Mouse (Mus musculus) limb, embryonic 10.5 days (tissue): Measurements from ENCODE around the gene Zfp180. TPM values are rescaled to one million over a fixed set of nuclear protein-coding genes. Genes with fewer than 3 reads are reported as not detected.
"Not testable (repeated sequence)": the region's sequence is repeated elsewhere in the genome, so short reads cannot be mapped to it uniquely, and the experiment has no call there.

Experiments used
- DNase-seq: peaks from one replicate; pipeline ENCODE4 v3.0.0-alpha.2; 2017; ENCODE audit warnings: low spot score
- H3K27ac ChIP-seq: fragments of 300-500 bp; sonication (generic); 2 replicates; pipeline ENCODE4 v1.5.1; 2016; ENCODE audit warnings: mild to moderate bottlenecking
- H3K27me3 ChIP-seq: fragments of 300-500 bp; sonication (generic); 2 replicates; pipeline ENCODE4 v1.6.1; 2016; ENCODE audit warnings: low read depth, mild to moderate bottlenecking; ENCODE audit not compliant: poor library complexity, severe bottlenecking
- H3K36me3 ChIP-seq: fragments of 300-500 bp; sonication (generic); 2 replicates; pipeline ENCODE4 v1.6.1; 2016; ENCODE audit warnings: mild to moderate bottlenecking, moderate library complexity
- H3K4me1 ChIP-seq: fragments of 300-500 bp; sonication (generic); 2 replicates; pipeline ENCODE4 v1.6.1; 2016
- H3K4me3 ChIP-seq: fragments of 300-500 bp; sonication (generic); 2 replicates; pipeline ENCODE4 v1.5.1; 2016; ENCODE audit warnings: mild to moderate bottlenecking, moderate library complexity
- H3K9me3 ChIP-seq: fragments of 300-500 bp; sonication (generic); replicated peaks from 2 replicates; pipeline ENCODE4 v1.6.1; 2016; ENCODE audit warnings: mild to moderate bottlenecking
- WGBS: fragments of 180-500 bp; shearing (Covaris S2); methylation state at CpG from one replicate; pipeline ENCODE4 v1.1.7; 2016; 5-methylcytosine and 5-hydroxymethylcytosine counted together
- polyA plus RNA-seq: library from polyadenylated mRNA; unstranded; fragments of >200 nt; fragmentation: Nextera tagmentation; extraction: Ambion mirVana; gene quantifications from 2 replicates; pipeline ENCODE4 v1.2.1, GENCODE M21; 2016

The Zfp180 gene
- 26.8 and 30.2 TPM in 2 replicates for polyA plus RNA-seq

DNA sequence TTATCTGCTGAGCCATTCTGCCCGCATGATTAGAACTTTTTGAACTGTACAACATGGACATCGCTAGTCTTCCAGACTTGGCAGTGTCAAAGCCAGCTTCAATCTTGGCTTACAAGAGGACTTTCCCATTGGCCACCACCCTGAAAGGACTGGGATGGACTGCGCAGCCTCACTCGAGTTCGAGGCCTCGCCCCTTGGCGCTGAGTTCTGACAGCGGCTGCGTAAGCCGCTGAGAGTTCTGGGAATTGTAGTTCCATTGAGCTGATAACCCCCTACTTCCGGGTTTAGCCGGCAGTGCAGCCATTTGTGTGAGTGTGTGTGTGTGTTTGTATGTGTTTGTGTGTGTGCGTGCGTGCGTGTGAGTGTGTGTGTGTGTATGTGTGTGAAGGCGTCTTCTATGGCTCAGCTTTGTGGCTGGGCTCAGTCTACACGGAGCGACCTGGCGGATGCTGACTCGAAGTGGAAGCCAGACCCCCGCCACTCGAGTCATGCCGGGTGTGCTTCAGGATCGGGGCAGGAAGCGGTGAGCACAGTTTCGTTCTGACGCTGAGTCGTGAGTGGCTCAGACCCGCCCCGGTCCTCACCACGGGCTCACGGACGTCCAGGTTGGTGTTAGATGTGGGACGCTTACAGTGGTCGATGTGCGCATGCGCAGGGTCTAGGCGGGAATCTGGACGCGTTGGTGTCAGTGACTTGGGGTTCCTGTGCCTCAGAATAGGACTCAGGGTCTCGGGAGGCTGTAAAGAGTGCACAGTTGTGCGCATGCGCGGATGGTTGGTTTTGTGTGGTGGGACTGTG is at the start of gene Zfp180:
Zfp180 (plus strand) TSS at position 291 of the 798 bp plus-strand sequence.
- H3K27ac ChIP-seq = peak within 1 kb of the TSS; percentile 85
- peak; percentile 93 for DNase-seq
- WGBS = 17% methylated on average over 44 of the region's 44 CpGs

DNA sequence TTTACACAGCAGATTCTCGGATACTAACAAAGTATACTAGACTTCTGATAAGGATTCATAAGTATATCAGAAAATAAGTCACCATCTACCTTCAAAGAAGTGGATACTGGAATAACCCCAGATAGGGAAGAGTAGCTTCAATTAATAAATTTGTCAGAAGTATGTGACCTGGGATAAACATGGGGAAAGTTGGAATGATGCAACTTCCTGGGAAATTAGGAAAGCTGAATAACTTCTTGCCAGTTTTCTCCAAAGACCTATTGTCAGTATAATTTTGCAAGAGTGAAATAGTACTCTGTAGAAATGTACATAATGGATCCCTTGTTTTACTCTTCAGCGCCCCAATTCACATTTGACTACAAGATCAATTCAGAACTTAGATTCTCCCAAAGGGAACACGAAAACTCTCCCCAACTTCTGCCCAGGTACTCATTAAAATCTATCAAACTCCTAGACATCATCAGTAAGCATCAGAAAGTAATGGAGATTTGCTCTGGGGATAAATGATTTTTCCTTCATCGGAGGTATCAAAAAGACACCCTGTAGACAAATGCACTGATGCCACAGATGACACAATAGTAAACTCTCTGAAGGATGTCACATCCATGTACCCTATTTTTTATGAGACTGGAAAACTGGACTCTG is 28.9 kb upstream of the Zfp180 start, which contains the start of gene Vmn1r183:
Vmn1r183 (plus strand) TSS at position 595 of the 645 bp plus-strand sequence.
- H3K27me3 ChIP-seq = no peaks in the 10 kb centered on the region
- no peaks in the 10 kb centered on the region for H3K9me3 ChIP-seq
- 81% methylated on average over 4 of the region's 4 CpGs for WGBS
- H3K4me3 ChIP-seq = no peak within 1 kb of the TSS
- DNase-seq = no peak
- no peaks in the 10 kb centered on the region for H3K4me1 ChIP-seq
- no peak within 1 kb of the TSS for H3K27ac ChIP-seq
- H3K36me3 ChIP-seq = no peaks in the 10 kb centered on the region

More for the DNA sequence above, at the start of gene Zfp180:
- H3K9me3 ChIP-seq = peaks cover 6% of the 10 kb centered on the region
- H3K4me1 ChIP-seq = peaks cover 14% of the 10 kb centered on the region
- peak within 1 kb of the TSS; percentile 68 for H3K4me3 ChIP-seq
- H3K27me3 ChIP-seq = no peaks in the 10 kb centered on the region
- peaks cover 34% of the 10 kb centered on the region for H3K36me3 ChIP-seq

DNA sequence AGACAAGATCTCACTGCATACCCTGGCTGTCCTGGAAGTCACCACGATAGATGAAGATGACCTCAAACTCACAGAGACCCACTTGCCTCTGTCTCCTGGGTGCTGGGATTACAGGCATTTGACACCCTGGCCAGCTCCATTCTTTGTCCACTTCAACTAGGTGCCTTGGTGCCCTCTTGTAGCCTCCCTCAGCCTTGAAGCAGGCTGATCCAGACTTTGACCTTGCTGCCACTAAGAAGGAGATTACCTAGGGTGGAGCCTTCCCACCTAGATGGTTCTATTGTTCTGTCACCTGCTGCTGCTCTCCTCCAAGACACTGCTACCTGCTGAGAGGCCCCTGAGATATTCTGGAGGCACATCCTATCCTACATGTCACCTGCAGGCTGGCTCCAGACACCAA is 7.3 kb upstream of the Zfp180 start:
- H3K4me3 ChIP-seq, H3K27me3 ChIP-seq, H3K36me3 ChIP-seq, H3K27ac ChIP-seq, H3K4me1 ChIP-seq, H3K9me3 ChIP-seq, DNase-seq: not testable (repeated sequence)
- 33% methylated on average over 1 of the region's 1 CpGs for WGBS

DNA sequence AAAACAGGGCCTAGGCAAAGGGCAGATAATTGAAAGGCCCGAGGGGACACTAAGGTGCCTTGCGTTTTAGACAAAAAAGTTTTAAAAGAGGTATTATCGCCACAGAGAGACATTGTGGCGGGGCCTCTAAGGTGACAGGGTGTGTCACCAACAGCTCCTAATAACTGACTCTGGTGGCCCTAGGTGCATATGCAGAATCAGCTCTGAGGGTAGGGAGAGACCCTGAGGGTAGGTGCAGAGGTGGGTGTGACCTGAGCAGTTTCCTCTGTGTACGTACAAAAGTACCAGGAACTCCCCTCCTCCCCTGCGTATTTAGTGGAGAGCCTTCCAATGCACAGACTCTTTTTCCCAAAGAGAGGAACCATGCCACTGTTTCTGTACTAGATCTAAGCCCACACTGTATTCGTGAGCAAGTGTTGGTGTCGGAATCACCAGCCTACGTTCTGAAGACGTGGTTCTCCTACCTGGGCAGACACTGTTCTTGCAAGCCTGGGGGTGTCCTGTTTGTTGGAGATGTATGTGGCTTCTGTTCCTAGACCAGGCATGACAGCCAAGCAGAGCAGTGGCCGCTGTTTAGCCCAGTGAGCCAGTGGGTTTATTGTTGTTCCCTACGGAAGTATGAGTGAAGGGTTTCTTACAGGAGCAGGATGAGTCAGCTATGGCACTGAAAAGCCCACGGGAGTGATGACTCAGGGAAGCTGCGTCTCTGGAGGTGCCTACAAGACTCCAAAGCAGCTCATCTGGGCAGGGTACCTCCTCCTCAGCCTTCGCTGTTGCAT is 922 bp downstream of the Zfp180 start:
- Histone ChIP-seq H3K9me3 (peaks cover 6% of the 10 kb centered on the region), H3K4me3 (peak overlapping the region; percentile 68), H3K27me3 (no peaks in the 10 kb centered on the region), H3K36me3 (peaks cover 42% of the 10 kb centered on the region), H3K27ac (peak overlapping the region; percentile 85), H3K4me1 (peaks cover 14% of the 10 kb centered on the region)
- WGBS = 63% methylated on average over 15 of the region's 15 CpGs
- DNase-seq = peak; percentile 30

DNA sequence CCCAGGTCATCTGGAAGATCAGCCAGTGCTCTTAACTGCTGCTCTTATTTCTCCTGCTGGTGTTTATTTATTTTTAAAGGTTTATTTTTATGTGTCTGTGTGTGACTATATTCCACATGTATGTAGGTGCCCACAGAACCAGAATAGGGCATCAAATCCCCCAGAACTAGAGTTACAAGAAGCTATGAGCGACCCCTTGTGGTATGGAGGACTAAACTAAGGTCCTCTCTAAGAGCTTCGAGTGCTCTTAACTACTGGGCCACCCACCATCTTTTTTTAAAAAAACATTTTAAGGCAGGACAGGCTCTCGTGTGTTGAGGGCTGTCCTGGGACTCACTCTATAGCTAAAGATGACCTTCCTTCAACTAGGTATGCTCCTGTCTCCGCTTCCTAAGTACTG is 5.1 kb downstream of the Zfp180 start:
- H3K27me3 ChIP-seq = no peaks in the 10 kb centered on the region
- peaks cover 68% of the 10 kb centered on the region for H3K36me3 ChIP-seq
- H3K9me3 ChIP-seq = peaks cover 10% of the 10 kb centered on the region
- no peak overlapping the region for H3K27ac ChIP-seq
- WGBS = 95% methylated on average over 4 of the region's 4 CpGs
- no peak for DNase-seq
- peaks cover 14% of the 10 kb centered on the region for H3K4me1 ChIP-seq
- H3K4me3 ChIP-seq = no peak overlapping the region

DNA sequence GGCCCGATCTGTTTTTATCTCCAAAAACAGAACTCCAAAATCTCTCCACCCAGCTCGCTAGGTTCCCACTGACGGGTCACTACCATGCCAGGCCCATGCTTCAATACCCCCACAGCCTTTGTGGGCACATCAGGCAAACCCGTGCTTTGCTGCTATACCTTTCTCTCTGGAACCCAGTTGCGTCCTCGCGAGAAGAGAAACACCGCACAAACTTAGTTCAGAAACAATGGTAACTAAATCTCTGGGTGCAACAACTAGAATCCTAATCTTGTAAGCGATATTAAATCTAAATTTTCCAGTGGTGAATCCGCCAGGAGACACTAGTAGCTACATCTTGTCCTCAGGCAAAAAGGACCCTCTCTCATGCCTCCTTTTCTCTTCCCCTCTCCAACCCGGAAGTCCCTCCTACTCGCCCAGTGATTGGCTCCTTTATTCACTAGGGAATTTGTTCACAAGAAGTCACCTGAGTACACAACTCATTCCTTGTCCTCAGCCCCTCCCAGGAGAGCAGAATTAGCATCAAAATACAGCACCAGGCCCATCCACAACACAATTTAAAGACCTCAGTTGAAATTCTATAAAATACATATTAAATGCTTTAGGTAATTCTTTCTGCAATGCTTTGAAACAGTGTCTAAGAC is 5.9 kb downstream of the Zfp180 start:
- DNase-seq = no peak
- H3K27ac ChIP-seq = no peak overlapping the region
- H3K9me3 ChIP-seq = 0 out of 2 replicates have a peak, but pooled peaks cover 8% of the 10 kb centered on the region
- H3K4me3 ChIP-seq = no peak overlapping the region
- H3K36me3 ChIP-seq = peaks cover 72% of the 10 kb centered on the region
- WGBS = 95% methylated on average over 12 of the region's 12 CpGs
- no peaks in the 10 kb centered on the region for H3K27me3 ChIP-seq
- H3K4me1 ChIP-seq = peaks cover 11% of the 10 kb centered on the region

DNA sequence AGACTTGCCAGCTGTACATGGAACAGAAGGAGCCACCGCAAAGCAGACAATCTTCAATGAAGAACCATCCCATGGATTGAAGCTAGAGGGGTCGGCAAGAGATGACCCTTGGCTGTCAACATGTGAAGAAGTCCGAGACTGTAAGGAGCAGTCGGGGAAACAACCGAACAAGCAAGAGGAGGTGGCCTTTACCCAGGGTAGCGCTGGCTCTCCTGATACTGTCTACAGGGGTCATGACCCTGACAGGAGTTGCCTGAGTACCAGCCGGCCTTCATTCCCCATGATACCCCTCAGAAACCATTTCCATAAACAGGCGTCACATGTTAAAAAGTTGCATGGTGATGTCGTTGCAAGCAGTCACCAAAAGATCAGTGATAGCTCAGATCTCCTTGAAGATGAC is 22.7 kb downstream of the Zfp180 start:
- 96% methylated on average over 9 of the region's 9 CpGs for WGBS
- H3K4me3 ChIP-seq = no peak overlapping the region
- no peak overlapping the region for H3K27ac ChIP-seq
- H3K27me3 ChIP-seq = no peaks in the 10 kb centered on the region
- no peak for DNase-seq
- peaks cover 73% of the 10 kb centered on the region for H3K9me3 ChIP-seq
- H3K4me1 ChIP-seq = no peaks in the 10 kb centered on the region
- H3K36me3 ChIP-seq = peaks cover 100% of the 10 kb centered on the region

DNA sequence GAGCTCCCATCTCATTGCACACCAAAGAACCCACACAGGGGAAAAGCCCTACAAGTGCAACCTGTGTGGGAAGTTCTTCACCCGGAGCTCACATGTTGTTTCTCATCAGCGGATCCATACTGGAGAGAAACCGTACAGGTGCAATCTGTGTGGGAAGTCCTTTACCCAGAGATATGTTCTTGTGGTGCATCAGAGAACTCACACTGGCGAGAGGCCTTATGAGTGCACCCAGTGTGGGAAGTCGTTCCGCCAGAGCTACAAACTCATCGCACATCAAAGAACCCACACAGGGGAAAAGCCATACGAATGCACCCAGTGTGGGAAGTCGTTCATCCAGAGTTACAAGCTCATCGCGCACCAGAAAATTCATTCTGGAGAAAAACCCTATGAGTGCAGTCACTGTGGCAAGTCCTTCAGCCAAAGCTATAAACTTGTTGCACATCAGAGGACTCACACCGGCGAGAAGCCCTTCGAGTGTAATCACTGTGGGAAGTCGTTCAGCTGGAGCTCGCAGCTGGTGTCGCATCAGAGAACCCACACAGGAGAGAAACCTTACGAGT is 23.5 kb downstream of the Zfp180 start:
- Histone ChIP-seq H3K36me3 (peaks cover 97% of the 10 kb centered on the region), H3K27me3 (no peaks in the 10 kb centered on the region), H3K4me1 (no peaks in the 10 kb centered on the region), H3K4me3 (no peak overlapping the region), H3K9me3 (peaks cover 73% of the 10 kb centered on the region), H3K27ac (no peak overlapping the region)
- DNase-seq = no peak
- 95% methylated on average over 18 of the region's 18 CpGs for WGBS

DNA sequence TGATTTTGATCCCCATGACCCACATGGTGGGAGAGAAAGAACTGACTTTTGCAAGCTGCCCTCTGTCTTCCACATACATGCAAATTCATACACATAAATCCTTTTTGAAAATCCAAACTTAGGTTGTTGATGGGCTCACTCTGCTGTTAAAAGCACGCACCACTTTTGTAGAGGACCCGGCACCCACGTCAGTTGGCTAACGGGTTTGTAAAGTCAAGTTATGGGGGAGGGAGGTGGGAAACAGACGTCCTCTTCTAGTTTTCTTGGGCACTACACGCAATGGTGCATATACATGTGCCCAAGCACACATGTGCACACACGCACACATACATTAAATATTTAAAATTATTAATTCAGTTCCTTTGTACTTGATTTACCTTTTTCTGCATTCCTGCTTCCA is 29.1 kb downstream of the Zfp180 start:
- peaks cover 33% of the 10 kb centered on the region for H3K9me3 ChIP-seq
- DNase-seq = no peak
- peaks cover 41% of the 10 kb centered on the region for H3K36me3 ChIP-seq
- H3K4me1 ChIP-seq = peaks cover 6% of the 10 kb centered on the region; the same call in 1 of the 2 replicates
- H3K27me3 ChIP-seq = no peaks in the 10 kb centered on the region
- WGBS = 95% methylated on average over 7 of the region's 7 CpGs
- no peak overlapping the region for H3K4me3 ChIP-seq
- H3K27ac ChIP-seq = no peak overlapping the region

DNA sequence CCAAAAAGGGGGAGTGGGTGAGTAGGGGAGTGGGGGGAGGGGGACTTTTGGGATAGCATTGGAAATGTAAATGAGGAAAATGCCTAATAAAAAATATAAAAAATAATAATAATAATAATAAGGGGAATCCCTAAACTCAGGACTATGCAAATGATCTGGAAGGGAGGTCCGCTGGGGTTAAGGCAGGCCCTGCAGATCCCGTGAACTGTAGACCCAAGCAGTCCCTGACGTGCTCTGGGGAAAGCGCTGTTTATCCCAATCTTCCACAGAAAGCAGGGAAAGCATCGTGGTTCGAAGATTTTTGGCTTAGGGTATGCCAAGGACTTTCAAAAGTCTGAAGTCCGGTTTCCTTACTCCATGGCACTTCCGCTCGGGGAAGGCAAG is 30.0 kb downstream of the Zfp180 start:
- Histone ChIP-seq H3K4me1 (peaks cover 6% of the 10 kb centered on the region; the same call in 1 of the 2 replicates), H3K4me3 (peak overlapping the region; percentile 66), H3K36me3 (peaks cover 32% of the 10 kb centered on the region), H3K27ac (peak overlapping the region; percentile 82), H3K9me3 (peaks cover 24% of the 10 kb centered on the region), H3K27me3 (no peaks in the 10 kb centered on the region)
- 5% methylated on average over 9 of the region's 9 CpGs for WGBS
- DNase-seq = no peak

DNA sequence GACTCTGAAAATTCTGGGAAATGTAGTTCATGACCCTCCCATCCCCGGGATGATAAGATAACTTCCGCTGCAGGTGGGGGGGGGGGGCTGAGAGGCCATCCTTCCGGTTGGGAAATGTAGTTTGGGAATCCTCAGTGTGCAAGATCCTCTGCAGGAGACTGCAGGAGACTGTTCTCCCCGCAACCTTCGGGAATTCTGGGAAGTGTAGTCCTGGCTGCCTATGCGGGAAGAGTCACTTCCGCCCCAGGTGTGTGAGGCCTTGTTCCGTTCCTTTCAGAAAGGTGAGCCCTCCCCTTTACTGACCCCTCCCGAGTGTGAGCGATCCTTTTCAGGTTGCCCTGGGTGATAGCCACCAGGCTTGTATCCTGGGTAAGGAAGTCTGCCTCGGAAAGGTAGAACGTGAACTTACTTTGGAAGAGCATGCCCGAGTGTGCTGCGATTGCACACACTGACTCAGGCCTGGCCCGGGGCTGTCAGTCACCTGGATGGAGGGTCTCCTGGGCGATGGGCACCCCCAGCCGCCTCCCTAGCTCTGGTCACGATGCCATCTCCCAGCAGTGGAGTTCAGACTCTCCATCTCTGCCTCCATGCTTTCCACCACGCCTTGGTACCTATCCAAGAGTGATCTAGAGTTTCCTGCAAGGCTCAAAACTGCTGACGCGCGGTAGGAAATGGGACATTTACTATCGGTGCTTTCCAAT is 30.6 kb downstream of the Zfp180 start, which contains the start of gene Zfp112:
Zfp112 (plus strand) TSS at position 159 of the 701 bp plus-strand sequence.
- WGBS = 3% methylated on average over 23 of the region's 23 CpGs
- no peaks in the 10 kb centered on the region for H3K27me3 ChIP-seq
- peak; percentile 81 for DNase-seq
- H3K27ac ChIP-seq = peak within 1 kb of the TSS; percentile 82
- peaks cover 6% of the 10 kb centered on the region; the same call in 1 of the 2 replicates for H3K4me1 ChIP-seq
- peak within 1 kb of the TSS; percentile 66 for H3K4me3 ChIP-seq
- peaks cover 19% of the 10 kb centered on the region for H3K9me3 ChIP-seq
- peaks cover 27% of the 10 kb centered on the region for H3K36me3 ChIP-seq
